Mouse (Mus musculus): ENCODE data around the gene Pde4dip. TPM values are rescaled to one million over a fixed set of nuclear protein-coding genes. Genes with fewer than 3 reads are reported as not detected.

Pde4dip gene
- polyA plus RNA-seq, 1 experiment = 39.3 TPM

DNA sequence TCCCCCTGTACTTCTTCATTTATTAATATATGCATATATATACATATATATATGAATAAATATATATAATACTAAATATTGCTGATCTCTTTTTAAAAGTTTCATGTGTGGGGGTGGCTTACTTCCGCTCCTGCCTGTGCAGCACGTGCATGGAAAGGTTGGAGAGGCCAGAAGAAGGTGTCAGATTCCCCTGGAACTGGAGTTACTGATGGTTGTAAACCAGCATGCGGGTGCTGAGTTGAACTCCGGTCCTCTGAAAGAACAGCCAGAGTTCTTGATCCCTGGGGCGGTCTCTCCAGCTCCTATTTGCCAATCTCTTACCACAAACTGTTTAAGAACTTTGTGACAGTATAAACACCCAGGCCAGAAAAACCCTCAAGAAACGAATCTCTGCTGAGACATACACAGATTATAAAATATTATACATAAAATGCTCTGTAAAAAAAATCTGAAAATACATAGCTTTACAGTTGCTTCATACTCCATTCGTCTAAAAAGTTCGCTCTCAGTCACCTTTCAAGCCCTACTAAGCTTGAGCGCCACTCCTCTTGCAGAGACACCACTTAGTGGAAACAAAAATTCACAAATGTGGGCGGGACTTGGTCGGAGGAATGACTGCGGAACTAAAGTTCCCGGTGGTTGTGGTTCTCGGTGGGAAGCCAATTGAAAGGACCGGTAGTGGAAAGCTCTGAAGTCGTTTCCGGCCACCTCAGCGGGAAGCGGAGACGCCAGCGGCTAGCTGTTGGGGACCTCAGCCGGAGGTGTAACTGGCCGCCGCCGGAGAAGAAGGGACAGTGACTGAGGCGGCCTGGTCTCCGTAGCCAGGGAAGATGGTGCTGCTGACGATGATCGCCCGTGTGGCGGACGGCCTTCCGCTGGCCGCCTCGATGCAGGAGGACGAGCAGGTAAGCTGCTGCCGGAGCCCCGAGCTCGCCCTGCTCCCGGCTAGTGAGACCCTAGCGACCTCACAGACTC, 12.3 kb upstream of the Pde4dip start, which contains the start of gene Sec22b:
Gene Sec22b (plus strand): TSS at position 675 of the 975 bp plus-strand sequence.
- no peak for DNase-seq (ENCODE audit: low read depth)

DNA sequence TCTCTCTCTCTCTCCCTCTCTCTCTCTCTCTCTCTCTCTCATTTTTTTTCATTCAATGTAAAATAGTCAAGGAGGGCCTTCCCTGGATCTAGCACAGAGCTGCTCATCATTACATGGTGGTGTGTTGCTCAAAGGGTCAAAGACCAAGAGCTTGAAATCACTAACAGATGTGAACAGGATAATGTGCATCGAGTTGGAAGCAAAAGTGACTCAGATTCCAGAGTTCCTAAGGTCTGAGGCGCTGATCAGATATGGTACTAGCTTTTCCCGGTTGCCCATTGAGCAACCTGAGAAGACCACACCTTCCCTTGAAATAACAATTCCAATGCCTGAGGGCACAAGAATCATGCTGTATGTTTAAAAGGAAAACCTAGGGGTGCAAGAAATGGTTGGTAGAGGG, 9.9 kb upstream of the Pde4dip start:
- no peak for DNase-seq (ENCODE audit: low read depth)

DNA sequence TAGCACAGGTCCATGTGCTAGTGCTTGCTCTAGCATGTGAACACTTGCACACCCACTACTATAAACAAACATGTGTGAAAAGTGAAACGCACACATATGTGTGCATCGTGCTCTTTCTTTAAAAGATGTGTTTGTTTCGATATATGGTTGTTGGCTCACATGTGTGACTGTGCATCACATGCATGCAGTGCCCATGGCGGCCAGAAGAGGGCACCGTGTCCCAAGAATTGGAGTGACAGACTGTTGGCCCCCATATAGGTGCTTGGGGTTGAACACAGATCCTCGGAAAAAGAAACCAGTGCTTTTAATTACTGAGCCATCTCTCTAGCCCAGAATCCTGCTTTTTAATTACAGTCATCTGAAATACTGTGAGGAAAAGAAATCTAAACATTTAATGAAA, 6.2 kb upstream of the Pde4dip start:
- DNase-seq (ENCODE audit: low read depth) = no peak

DNA sequence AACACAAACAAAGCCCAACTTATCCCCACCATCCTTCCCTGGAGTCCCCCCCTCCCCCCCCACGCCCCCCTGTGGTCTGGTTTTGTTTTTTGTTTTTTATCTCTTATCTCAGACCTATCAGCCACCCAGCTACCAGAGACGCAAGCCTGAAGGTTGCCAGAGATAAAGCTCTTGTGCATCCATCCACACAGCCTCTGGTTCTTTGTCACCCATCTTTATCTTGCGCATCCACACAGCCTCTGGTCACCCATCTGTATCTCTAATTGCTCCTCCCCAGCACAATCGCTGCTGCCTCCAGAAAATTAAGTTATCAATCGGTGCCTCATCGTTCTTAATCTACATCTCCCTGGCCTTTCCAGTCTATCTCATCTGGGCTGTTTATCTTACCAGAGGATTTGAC, 1.7 kb upstream of the Pde4dip start:
- DNase-seq (ENCODE audit: low read depth) = no peak

DNA sequence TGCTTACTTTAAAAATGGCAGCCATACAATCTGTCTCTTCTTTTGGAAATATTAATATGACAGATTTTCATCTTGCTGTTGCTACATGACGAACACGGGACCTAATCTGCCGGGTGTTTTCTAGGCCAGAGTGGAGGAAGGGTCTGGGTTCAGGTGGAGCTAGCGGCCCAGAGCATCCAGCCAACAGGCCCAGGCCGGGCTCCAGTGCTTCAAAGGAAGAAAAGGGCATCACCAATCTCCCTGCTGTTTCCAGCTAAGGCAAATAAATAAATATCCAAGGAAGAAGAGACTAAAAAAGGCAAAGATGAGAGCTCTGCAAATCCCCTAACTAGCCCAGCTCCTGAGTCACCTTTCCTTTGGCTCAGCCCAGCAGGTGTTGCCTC, 731 bp downstream of the Pde4dip start:
- DNase-seq (ENCODE audit: low read depth) = no peak

DNA sequence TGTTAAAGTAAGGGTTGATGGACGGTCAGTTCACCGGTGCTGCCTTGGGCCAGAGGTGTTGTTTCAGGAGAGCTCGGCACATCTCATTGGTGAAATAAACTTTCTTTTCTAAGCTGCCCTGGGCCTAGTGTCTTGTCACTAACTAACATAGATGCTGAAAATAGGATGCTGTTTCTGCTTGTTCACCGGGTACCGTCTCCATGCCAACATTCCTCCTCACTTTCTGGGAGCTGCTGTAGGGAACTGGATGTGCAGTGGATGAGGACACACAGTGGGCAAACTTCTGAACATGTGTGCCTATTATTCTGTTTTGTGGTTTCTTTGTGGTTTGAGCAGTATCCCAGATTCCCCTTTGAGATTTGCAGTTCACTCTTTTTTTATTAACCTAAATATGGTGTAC, 6.9 kb downstream of the Pde4dip start:
- no peak for DNase-seq (ENCODE audit: low read depth)

DNA sequence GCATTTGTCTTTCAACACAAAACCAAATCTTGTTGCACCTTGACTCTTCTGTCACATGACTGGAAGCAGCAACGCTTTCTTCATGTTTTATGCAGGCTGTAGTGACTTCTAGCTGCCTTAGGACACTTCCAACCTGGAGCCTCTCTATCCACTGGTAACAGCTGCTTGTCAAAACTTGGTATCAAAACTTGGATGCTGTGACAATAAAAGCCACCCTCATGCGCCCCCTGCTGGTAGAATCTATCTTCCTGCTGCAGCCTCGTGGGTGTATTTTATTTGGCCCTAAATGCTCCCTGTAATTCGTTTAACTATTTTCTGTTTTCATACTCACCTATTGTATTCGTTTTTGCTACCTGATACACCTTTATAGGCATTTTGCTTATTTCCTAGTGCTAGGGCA, 9.3 kb downstream of the Pde4dip start:
- DNase-seq (ENCODE audit: low read depth) = no peak

DNA sequence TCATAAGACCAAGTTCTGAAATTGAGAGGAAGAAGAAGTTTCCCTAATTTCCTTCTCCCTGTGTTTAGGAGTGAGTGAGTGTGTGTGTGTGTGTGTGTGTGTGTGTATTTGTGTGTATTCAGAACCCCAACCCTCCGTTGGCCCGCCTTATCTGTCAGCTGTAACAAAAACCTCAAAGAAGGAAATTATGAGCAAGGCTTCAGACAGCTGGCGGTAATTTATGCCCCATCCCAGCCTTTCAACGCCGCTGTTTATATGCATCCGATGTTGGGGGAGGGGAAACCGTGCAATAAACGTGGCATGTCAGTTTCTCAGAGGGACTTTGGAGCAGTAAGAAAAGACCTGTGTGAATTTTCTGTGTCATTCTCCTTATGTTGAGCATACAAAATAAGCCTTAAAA, 12.2 kb downstream of the Pde4dip start:
- no peak for DNase-seq (ENCODE audit: low read depth)

DNA sequence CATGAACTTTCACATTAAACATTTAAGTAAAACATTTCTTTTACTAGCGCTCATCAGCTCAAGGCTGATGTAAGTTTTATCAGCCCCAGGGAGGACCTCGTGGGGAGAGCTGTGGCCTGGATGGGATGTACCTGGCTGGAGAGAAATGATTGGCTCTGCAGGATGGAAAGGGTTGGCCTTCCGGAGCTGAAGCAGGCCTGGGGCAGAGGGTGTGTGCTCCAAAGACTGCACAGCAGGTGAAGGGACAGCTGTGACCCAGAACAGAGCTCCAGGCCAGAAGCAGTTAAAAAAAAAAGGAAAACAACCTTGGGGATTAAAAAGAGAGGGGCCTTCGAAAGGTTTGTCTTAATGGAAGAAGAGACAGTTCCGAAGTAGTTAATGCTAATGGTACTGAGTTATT, 13.7 kb downstream of the Pde4dip start:
- DNase-seq (ENCODE audit: low read depth) = no peak

DNA sequence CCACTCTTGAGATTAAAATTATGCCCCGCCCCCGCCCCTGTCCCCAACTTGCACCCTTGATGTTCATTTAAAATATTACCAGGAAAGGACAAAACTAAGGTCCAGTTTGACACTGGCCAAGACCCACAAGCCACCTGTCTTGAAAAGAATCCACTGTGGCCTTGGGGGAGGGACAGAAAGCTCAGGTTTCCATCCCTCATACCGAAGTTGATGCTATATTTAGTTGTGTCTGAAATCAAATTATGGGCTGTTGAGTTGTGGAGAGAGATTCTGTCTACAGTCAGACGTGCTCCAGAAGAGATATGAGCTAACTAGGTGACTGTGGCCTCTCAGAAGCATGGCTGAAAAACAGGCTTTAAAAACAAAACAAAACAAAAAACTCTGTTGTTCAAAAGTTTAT, 18.8 kb downstream of the Pde4dip start:
- DNase-seq (ENCODE audit: low read depth) = no peak

DNA sequence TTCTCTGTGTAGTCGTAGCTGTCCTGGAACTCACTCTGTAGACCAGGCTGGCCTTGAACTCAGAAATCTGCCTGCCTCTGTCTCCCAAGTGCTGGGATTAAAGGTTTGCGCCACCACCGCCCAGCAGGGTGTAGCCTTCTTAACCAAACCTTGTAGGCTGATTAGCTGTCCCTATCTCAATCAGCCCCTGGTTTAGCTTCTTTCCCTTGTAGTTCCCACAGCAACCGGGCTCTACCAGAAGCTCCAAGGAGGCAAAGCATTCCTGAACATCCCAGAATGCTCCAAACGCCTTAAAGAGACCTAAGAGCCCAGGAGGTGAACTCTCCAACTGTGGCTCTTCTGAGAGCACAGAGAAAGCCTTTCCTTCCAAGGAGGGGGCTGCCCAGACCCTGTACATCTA, 19.8 kb downstream of the Pde4dip start:
- no peak for DNase-seq (ENCODE audit: low read depth)

DNA sequence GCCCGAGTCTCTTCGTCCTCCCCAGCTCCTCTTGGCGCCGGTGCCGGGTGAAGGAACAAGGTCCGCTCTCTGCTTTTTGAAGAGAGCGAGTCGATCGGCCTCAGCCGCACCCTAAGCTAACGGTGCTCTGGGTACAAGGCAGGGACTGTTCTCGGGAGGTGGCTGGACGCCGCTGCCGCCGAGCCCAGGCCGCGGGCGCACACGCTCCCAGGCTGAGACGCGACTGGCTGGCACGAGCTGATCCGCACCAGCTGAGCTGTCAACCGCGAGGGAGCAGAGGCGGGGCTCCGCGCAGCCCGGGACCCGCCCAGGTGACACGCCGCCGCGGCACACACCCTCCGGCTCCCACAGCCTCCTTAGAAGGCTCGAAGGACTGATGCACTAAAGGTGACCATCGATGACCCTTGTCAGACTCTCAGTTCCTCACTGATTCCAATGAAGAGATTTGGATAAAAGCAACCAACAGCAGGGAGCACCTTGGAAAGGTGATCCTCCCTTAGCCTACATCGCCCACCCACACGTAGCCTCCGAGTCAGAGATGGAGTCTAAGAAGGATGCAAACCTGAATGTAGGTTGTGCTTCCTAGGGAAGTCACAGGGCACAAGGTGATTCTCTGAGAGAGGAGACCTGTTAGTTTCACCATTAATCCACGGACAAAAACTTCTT, 20.4 kb downstream of the Pde4dip start:
- no peak for DNase-seq (ENCODE audit: low read depth)

DNA sequence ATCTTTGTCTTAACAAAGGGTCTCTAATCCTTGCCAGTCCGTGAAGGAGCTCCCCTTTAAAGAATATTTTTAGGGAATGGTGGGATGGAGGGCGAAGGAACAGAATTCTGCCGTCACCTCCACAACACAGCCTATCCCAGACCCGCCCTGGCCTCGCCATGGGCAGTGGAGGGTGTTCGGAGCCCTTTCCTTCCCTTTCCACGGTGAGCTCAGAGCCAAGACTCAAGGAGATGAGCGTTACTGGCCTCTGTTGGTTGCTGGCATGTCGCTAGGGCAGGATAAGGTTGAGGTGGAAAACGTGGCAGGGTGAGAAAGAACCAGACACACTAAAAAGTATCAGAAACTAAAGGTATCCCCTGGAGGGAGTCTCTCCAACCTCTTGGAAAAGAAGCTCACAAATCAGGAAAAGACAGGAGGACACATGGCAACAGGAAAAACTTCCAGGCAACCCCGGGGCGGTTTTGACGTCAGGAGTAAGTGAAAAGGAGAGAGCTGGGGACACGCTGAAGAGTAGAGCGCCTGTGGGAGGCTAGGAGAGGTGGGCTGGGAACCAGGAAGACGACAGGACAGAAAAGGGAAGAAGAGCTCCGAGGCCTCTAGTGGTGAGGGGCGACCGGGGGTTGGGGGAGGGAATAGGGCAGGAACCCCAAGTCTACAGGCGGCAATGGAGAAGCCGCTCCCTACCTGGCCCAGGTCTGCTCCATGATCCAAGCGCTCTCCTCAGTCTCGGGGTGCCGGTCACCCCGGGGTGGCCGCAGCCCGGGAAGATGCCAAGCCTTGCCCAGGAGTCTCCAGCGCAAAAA, 21.1 kb downstream of the Pde4dip start:
- no peak for DNase-seq (ENCODE audit: low read depth)

DNA sequence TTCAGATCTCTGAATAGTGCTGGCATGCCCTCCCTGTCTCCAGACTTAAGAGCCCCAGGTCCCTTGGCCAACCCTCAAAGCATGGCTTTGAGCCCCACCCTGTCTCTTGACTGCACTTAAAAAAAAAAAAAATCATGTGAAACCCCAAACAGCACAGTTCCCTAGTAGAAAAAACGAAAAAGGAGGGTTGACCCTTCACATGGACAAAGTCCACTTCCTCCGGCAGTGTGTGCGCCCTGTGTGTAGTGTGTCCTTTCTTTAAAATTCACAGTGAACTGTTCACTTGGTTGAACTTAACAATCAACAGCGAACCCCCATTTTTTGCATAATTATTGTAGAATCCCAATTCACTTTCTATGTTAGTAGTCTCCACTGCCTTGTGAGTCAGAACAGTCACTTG, 21.8 kb downstream of the Pde4dip start:
- no peak for DNase-seq (ENCODE audit: low read depth)

DNA sequence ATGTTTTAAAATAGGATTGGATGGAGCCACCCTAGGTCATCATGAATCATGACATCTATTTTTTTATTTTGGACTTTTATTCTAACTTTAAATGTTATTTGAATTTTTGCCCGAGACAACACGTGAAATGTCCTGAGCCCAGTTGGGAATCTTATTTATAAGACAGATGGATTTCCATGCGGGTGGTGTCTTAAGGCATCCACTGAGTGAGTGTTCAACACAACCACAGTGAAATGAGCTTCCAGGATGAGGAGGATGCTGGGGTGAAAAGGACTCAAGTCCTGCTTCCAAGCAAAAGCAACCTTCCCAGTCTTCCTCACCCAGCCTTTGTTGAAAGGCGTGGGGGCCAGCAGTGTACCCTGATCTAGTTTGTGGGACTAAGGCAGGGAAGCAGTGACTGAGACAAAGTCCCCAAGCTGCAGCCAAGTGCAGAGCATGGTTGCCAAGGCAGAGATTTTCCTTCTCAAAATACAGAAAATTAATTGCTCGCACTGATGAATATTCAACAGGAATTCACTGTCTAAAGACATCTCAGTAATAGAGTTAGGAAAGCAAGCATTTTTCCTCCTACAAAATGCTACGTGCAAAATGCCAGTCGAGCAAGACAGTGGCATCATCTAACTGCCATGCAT, 27.6 kb downstream of the Pde4dip start:
- no peak for DNase-seq (ENCODE audit: low read depth)

DNA sequence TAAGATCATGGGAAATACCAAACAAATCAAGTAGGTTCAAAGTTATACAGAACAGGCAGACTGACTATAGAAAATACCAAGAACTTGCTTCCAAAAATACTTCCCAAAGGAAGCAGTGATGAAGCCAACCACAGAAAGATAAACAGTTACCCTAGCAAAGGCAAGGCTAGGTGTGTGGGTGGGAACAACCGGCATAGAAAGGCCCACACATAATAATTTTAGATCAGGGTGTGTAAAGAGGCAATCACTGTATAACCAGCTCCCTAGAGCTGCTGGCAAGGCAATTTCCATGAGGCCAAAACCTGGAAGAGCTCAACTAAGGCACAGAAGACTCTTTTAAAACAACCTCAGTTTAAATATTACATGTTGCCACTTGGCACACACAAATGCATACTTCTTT, 29.1 kb downstream of the Pde4dip start:
- DNase-seq (ENCODE audit: low read depth) = no peak

DNA sequence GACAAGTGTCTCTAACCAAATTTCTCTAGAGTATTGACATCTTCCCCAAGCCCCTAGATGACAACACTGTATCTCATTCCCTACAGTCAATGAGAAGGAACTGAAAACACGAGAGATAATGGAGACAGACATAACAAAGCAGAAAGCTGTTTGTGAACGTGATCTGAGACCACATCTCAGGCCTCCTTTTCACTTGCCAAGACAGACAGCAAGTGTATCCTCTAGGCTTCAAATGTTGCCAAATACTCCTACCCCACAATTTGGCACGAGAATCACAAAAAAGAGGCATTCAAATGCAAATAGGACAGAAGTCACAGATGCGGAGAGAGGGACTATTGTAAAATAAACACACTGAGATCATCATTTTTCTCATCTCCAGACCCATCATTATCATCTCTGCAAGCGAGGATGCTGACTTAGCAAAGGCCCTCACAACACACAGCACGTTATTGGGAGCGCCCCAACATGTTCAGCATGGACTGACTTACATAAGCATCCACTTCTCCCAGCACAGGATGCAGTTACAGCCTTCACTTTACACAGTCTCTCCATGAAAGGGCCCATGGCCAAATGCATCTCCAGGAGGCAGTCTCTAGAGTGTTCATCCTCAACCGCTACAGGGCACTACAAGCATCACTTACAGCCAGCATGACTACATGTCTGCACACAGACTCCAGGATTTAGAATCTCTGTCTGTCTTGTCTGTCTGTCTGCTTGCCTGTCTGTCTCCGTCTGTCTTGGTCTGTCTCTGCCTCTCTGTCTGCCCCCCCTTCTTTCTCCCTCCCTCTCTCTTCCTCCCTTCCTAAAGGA, 33.7 kb downstream of the Pde4dip start:
- no peak for DNase-seq (ENCODE audit: low read depth)

DNA sequence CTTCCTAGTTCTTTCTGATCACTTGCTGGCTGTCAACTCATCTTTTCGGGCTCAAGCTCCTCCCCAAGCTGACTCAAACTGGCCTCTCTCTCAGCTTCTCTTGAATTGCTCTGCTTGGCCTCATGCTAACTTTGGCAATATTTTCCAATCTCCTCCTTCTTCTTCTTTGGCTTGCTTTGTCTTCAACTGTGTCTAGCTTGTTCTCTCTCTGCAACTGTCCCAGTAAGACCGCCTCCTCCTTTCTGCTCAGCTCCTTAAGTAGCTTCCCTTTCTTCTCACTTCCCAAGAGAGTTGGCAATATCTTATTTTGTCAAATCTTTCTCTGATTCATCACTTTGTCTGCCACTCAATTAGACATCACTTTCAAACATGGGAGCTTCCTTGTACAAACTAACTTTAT, 36.7 kb downstream of the Pde4dip start:
- DNase-seq (ENCODE audit: low read depth) = no peak

DNA sequence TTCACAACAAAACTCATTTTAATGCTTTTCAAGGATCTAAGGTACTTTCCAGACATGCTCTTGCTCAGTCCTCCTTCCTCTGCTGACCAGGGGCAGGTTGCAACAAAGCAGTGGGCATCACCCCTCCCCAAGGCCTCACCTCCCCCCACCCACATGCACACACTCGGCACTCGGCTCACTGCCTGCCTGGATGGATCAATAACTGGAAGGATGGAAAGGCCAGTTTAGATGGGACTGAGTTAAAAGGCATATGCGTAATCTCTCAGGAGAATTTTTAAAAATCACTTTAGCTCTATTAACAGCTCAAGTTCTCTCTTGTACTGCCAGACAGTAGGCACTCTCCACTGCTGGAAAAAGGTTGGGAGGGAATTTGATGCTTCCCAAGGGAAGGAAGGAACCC, 40.9 kb downstream of the Pde4dip start:
- DNase-seq (ENCODE audit: low read depth) = no peak

DNA sequence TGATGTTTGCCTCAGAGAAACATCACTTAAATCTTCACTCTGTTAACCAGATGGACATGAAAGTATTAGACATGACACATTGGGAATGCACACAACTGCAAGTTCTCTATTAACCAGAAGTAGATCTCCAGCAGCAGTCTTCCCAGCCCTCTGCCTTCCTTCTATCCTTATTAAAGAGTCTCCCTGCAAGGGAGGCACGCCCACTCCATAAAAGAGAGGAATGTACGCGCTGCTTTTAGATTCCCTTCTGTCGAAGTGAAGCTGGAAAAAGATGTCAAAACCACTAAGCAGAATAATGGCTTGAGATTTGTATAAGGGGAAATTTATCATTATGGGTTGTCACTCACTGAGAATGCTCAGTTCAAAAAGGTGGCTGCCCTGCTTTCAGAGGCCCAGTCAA, 42.1 kb downstream of the Pde4dip start:
- DNase-seq (ENCODE audit: low read depth) = no peak

DNA sequence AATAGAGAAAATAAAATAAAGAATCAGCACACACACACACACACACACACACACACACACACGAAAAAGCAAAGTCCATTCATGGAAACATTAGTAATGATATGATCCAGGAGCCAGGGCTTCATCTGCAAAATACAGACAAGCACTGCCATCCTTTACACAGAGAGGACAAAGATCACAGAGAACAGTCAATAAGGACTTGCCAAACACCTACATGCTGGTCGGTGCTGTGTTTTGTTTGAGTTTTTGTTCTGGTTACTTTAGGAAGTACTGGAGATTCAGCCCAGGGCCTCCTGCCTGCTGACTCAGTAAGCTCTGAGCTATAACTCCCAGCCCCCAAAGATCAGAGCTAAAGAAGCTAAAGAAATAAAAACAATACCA, 43.7 kb downstream of the Pde4dip start:
- DNase-seq (ENCODE audit: low read depth) = no peak

Data from gonadal fat pad, adult 2 months (tissue).